Mouse (Mus musculus) embryonic facial prominence, embryonic 15.5 days (tissue): ENCODE measurements around the gene Jmjd1c. TPM values are rescaled to one million over a fixed set of nuclear protein-coding genes. Genes with fewer than 3 reads are reported as not detected.
A peak's percentile ranks its signal among the peaks of the same experiment; 100 is the strongest.

Source experiments
- ATAC-seq: fragments of 200-750 bp; cut with Nextera tagmentation; 2 replicates; pipeline ENCODE4 v1.8.0; 2017; ENCODE audit warnings: low read depth, moderate TSS enrichment; ENCODE audit not compliant: insufficient number of reproducible peaks, low FRiP score, low TSS enrichment
- H3K27ac ChIP-seq: fragments of 300-500 bp; sonication (generic); replicated peaks from 2 replicates; pipeline ENCODE4 v1.5.1; 2015; ENCODE audit warnings: mild to moderate bottlenecking, inconsistent platforms
- H3K27me3 ChIP-seq: fragments of 300-500 bp; sonication (generic); 2 replicates; pipeline ENCODE4 v1.6.1; 2015; ENCODE audit warnings: inconsistent platforms
- H3K36me3 ChIP-seq: fragments of 300-500 bp; sonication (generic); 2 replicates; pipeline ENCODE4 v1.6.1; 2015; ENCODE audit warnings: mild to moderate bottlenecking, inconsistent platforms
- H3K4me1 ChIP-seq: fragments of 300-500 bp; sonication (generic); 2 replicates; pipeline ENCODE4 v1.6.1; 2015; ENCODE audit warnings: inconsistent platforms
- H3K4me2 ChIP-seq: fragments of 300-500 bp; sonication (generic); replicated peaks from 2 replicates; pipeline ENCODE4 v1.6.1; 2015; ENCODE audit warnings: mild to moderate bottlenecking, inconsistent platforms
- H3K4me3 ChIP-seq: fragments of 300-500 bp; sonication (generic); replicated peaks from 2 replicates; pipeline ENCODE4 v1.5.1; 2015; ENCODE audit warnings: mild to moderate bottlenecking, inconsistent platforms
- H3K9ac ChIP-seq: fragments of 300-500 bp; sonication (generic); 2 replicates; pipeline ENCODE4 v1.6.1; 2015; ENCODE audit warnings: inconsistent platforms
- H3K9me3 ChIP-seq: fragments of 300-500 bp; sonication (generic); replicated peaks from 2 replicates; pipeline ENCODE4 v1.6.1; 2016; ENCODE audit warnings: inconsistent platforms
- WGBS: fragments of 180-500 bp; shearing (Covaris S2); methylation state at CpG from one replicate; pipeline ENCODE4 v1.1.7; 2015; 5-methylcytosine and 5-hydroxymethylcytosine counted together
- polyA plus RNA-seq: library from polyadenylated mRNA; unstranded; fragments of >200 nt; fragmentation: Nextera tagmentation; extraction: Ambion mirVana; gene quantifications from 2 replicates; pipeline ENCODE4 v1.2.1, GENCODE M21; 2015

The Jmjd1c gene
- 56.1 and 56.6 TPM in 2 replicates for polyA plus RNA-seq

DNA sequence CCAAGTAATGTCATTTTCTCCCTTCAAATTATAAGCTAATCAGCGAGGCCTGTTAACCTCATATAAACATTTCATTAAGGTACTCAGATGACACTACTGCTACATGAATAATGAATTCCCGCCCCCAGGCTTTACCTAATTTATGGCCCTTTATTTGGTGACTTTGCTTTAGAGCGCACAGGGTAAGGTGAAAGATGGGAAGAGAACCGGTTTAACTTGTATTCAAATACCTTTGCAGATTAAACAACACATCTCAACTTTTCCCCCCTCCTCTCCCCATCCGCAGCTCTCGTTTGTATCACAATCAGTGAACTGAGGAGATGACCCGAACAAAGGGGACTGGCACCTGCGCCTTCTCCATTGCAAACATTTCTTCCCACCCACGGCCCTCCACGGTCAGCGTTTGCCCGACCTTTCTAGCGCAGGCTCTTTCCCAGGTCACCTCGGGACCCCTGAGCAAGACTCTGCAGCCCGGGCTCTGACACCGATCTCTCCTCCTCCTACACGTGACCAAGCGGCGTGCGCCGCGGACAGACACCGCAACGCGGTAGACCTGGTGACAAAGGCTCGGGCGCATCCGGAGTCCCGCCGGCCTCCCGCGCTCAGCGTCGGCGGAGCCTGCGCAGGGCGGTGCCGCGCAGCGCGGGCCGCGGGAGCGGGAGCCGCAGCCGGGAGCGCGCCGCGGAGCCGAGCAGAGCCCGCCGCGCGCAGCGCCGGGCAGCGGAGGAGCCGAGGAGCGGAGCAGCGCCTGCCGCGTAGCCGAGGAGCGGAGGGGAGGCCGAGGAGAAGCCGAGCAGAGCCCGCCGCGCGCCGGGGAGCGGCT, at the start of gene Jmjd1c:
Gene Jmjd1c, plus strand, starts transcription at position 328 of the 823 bp plus-strand sequence.
- H3K36me3 ChIP-seq = no peaks in the 10 kb centered on the region
- peak within 1 kb of the TSS; percentile 95 for H3K4me3 ChIP-seq
- H3K4me2 ChIP-seq = peak within 1 kb of the TSS; percentile 73
- peak within 1 kb of the TSS; percentile 96 for H3K27ac ChIP-seq
- 1% methylated on average over 72 of the region's 73 CpGs for WGBS
- peak within 1 kb of the TSS; percentile 80 for H3K9ac ChIP-seq
- ATAC-seq = peak; percentile 90
- no peaks in the 10 kb centered on the region for H3K9me3 ChIP-seq
- peaks cover 45% of the 10 kb centered on the region for H3K4me1 ChIP-seq
- no peaks in the 10 kb centered on the region for H3K27me3 ChIP-seq

DNA sequence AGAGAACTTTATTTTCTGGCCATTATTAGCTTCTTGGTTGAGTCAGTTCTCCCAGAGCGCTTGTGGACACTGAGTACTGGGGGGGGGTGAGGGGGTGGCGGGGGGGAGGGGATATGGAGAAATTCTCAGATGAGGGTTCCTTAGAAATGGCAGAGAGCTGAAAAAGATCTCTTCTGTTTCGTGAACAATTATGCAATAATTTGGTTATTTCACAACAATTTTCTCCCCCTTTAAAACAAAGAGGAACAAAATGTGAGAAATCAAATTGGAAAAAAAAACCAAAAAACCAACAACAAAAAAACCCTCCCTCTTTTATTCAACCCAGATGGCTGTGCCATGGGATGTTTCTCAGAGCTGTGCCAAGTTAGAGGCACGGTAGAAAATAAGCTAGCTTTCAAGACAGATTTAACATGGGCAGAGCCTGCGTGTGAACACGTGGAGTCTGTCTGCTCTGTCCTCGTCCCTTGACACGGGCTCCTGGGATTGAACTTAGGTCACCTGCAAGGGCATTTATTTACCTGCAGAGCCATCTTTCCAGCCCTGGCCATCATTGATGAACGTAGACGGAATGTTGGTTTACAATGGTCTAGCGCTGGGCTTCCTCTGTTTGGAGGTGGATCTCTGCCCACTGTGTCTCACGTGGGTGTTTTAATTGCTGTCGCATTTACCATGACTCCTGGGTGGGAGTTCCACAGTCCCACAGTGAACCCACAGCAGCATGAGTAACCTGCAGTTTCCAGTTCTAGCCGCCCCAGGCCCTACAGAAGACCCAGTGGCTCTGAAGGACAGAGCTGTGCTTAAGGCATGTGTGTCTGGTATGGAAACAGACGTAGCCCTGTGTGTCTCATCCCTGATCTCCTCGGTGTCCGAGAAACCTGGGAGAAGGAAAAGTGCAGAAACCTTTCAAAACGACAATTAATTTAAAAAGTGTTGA, 47.9 kb upstream of the Jmjd1c start:
- no peaks in the 10 kb centered on the region for H3K36me3 ChIP-seq
- ATAC-seq = no peak; the same call in 1 of the 2 replicates
- H3K4me3 ChIP-seq = no peak overlapping the region
- 0 out of 2 replicates have a peak overlapping the region, but pooled peaks have one; percentile 4 for H3K4me2 ChIP-seq
- no peaks in the 10 kb centered on the region for H3K9me3 ChIP-seq
- peaks cover 40% of the 10 kb centered on the region for H3K4me1 ChIP-seq
- no peaks in the 10 kb centered on the region for H3K27me3 ChIP-seq
- WGBS = 51% methylated on average over 18 of the region's 18 CpGs
- H3K27ac ChIP-seq = peak overlapping the region; percentile 73
- H3K9ac ChIP-seq = no peak overlapping the region

DNA sequence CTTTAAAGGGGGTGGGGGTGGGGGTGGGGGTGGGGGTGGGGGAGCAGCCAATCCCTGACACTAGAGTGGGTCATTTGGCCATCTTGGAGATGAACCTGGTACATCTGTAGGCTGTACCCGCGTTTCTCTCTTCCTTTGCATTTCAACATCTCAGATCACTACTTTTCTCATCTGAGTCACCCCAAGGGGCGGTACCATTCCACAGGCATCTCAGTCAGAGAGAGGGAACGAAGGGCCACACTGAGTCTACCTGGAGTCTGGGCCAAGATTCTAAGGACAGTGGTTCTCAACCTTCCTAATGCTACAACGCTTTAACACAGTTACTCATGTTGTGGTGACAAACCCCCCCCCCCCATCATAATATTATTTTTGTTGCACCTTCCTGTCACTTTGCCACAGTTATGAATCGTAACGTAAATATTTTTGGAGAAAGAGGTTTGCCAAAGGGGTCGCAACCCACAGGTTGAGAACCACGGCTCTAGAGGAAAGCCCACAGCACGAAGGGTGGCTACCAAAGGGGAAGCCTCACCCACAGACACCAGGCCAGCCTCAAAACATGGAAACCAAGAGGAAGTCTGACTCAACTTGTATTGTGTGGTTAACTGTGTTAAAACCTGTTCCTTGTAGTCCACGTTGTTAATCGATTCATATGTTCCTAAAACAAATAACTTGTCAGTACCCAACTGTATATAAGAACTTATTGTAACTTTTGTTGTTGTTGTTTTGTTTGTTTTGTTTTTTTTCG, 46.9 kb upstream of the Jmjd1c start:
- Histone ChIP-seq H3K9ac (no peak overlapping the region), H3K27ac (no peak overlapping the region), H3K27me3 (no peaks in the 10 kb centered on the region), H3K4me3 (no peak overlapping the region), H3K36me3 (no peaks in the 10 kb centered on the region), H3K4me2 (no peak overlapping the region), H3K9me3 (no peaks in the 10 kb centered on the region), H3K4me1 (peaks cover 47% of the 10 kb centered on the region)
- WGBS = 82% methylated on average over 13 of the region's 13 CpGs
- ATAC-seq = no peak

DNA sequence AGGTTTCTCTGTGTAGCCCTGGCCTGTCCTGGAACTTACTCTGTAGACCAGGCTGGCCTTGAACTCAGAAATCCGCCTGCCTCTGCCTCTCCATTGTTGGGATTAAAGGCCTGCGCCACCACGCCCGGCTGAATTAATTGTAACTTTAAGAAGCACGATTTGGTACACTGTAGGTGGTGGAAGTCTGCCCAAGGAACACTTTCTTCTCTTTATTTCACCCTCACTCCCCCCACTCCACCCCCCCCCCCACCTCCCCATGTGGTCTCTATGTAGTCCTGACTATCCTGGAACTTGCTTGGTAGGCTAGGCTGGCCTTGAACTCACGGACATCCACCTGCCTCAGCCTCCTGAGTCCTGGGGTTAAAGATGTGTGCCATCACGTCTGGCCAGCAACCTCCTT, 46.3 kb upstream of the Jmjd1c start:
- ATAC-seq = no peak
- Histone ChIP-seq H3K9me3 (no peaks in the 10 kb centered on the region), H3K4me3 (no peak overlapping the region), H3K4me2 (no peak overlapping the region), H3K9ac (no peak overlapping the region), H3K27me3 (no peaks in the 10 kb centered on the region), H3K36me3 (no peaks in the 10 kb centered on the region), H3K27ac (no peak overlapping the region), H3K4me1 (peaks cover 47% of the 10 kb centered on the region)
- 91% methylated on average over 7 of the region's 7 CpGs for WGBS

DNA sequence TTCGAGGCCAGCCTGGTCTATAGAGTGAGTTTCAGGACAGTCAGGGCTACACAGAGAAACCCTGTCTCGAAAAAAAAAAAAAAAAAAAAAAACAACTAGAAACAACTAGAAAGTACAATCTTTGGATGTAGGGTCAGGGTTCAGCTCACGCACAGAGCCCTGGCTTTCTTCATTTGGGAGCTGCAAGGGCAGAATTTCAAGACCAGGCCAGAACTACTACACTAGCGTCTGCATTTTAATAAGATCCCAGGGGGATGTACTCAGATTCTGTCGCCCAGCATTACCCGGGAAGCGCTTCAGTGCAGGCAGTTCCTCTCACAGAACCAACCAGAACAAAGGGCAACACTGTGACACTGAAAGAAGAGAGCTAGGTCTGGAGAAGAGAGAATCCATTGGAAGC, 45.2 kb upstream of the Jmjd1c start:
- H3K27me3 ChIP-seq = no peaks in the 10 kb centered on the region
- H3K9me3 ChIP-seq = no peaks in the 10 kb centered on the region
- no peak overlapping the region for H3K27ac ChIP-seq
- H3K4me3 ChIP-seq = no peak overlapping the region
- 68% methylated on average over 7 of the region's 7 CpGs for WGBS
- H3K4me2 ChIP-seq = no peak overlapping the region
- ATAC-seq = no peak
- H3K36me3 ChIP-seq = no peaks in the 10 kb centered on the region
- H3K4me1 ChIP-seq = peaks cover 44% of the 10 kb centered on the region
- no peak overlapping the region for H3K9ac ChIP-seq

DNA sequence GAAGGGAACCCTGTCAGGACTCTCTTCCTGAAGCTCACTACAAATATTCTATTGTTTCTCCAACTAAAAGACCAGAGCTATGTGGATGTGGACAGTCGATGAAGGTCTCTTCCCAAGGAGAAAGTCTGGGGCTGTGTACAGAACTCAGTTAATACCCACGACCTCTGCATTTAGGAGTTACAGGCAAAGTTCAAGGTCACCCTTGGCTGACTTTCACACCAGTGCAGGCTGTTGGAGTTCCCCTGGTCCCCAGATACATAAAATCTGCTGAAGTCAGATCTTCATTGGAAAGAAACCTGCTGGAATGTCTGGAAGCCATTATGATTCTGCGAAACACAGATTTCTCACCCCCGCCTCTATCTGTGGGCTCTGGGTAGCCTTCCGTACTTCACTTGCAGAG, 44.5 kb upstream of the Jmjd1c start:
- Histone ChIP-seq H3K4me1 (peaks cover 48% of the 10 kb centered on the region), H3K4me3 (no peak overlapping the region)

DNA sequence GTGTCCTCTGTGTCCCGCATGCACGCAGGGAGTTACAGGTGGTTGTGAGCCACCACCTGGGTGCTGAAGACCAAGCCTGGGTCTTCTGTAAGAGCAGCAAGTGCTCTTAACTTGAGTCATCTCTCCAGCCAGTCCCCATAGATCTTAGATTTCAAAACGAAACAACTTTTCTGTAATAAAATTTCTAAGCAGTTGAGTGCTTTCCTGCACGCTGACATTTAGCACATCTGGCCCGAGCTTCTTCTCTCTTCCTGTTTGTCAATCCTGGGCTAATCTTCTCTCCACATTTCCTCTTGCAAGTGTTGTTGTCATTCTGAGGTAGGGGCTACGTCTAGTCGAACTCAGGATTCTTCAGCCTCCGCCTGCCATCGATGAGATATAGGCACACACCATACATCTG, 43.5 kb upstream of the Jmjd1c start:
- 66% methylated on average over 9 of the region's 9 CpGs for whole genome bisulfite sequencing
- H3K27ac ChIP-seq = no peak overlapping the region
- no peaks in the 10 kb centered on the region for H3K9me3 ChIP-seq
- H3K4me2 ChIP-seq = no peak overlapping the region
- H3K4me1 ChIP-seq = peaks cover 51% of the 10 kb centered on the region
- ATAC-seq = no peak
- no peaks in the 10 kb centered on the region for H3K27me3 ChIP-seq
- H3K36me3 ChIP-seq = no peaks in the 10 kb centered on the region
- H3K4me3 ChIP-seq = no peak overlapping the region
- no peak overlapping the region for H3K9ac ChIP-seq

More for the DNA sequence above, 44.5 kb upstream of the Jmjd1c start:
- Histone ChIP-seq H3K36me3 (no peaks in the 10 kb centered on the region), H3K9ac (no peak overlapping the region), H3K27ac (0 out of 2 replicates have a peak overlapping the region, but pooled peaks have one; percentile 11), H3K4me2 (no peak overlapping the region), H3K27me3 (no peaks in the 10 kb centered on the region), H3K9me3 (no peaks in the 10 kb centered on the region)
- 43% methylated on average over 5 of the region's 5 CpGs for WGBS
- ATAC-seq = no peak

DNA sequence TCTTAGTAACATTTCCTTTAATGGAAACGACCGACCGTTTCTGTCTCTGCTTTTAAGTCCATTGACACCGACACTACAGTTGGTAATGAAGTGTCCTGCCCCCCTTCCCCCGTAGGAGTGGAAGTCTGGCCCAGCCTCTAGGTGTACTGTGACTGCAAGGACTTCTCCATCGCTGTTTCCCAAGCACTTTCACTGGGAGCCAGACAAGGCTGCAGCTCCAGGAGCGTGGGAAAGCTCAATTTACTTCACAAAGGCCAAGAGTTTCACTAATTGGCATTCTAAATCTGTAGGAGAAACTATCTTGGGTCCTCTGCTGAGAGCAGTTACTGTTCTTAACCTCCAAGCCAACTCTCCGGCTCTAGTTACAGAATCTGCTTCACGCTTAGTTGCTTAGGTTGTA, 42.5 kb upstream of the Jmjd1c start:
- Histone ChIP-seq H3K9me3 (no peaks in the 10 kb centered on the region), H3K36me3 (no peaks in the 10 kb centered on the region), H3K27ac (0 out of 2 replicates have a peak overlapping the region, but pooled peaks have one; percentile 14), H3K9ac (no peak overlapping the region), H3K4me3 (no peak overlapping the region), H3K4me2 (no peak overlapping the region), H3K4me1 (peaks cover 52% of the 10 kb centered on the region), H3K27me3 (no peaks in the 10 kb centered on the region)
- no peak for ATAC-seq
- WGBS = 30% methylated on average over 9 of the region's 9 CpGs

DNA sequence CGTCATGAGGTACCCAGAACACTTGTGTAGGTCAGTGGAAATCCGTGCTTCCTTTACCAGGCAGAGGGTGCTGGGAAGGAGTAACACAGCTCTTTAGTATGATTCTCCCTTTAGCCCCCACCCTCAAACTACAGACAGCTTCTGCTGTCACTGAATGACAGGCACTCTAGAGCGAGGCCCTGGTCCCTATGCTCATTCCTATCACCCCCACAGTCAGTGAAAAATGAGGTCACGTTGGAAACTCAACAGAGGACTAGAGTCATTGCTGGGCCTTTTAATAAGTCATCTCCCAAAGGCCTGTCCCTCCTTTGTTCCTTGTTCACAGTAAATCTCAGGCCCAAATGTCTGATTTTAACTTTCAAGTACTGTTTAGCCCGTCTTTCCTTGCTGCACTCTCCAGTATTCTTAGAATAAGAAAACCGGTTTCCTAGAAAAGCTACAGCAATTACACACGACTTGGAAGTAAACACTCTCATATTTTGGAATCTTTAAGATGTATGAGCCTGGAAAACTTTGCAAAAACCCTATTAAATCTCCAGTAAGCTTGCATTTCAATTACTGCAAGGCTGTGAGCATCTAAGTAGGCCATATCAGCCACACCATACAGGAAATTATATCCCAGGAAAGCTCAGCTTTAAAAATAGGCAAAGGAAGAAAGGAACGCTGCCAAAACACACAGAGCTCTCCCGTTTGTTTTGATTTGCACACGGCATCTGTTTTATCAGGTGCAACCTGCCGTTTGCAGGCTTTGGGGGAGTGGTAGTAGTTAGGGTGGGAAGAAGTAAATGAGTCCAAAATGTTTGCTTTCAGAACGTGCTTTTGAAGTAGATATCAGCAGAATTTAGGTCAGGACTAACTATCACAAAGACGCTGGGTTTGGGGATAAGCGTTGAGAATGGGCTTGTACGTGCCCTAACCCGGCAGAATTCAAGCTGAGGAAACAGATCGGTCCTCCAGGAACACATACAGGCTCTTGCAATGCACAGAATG, 39.8 kb upstream of the Jmjd1c start:
- H3K4me3 ChIP-seq = no peak overlapping the region
- H3K9me3 ChIP-seq = no peaks in the 10 kb centered on the region
- peaks cover 48% of the 10 kb centered on the region for H3K4me1 ChIP-seq
- no peak; the same call in 1 of the 2 replicates for ATAC-seq
- no peaks in the 10 kb centered on the region for H3K27me3 ChIP-seq
- H3K36me3 ChIP-seq = no peaks in the 10 kb centered on the region
- H3K4me2 ChIP-seq = 0 out of 2 replicates have a peak overlapping the region, but pooled peaks have one; percentile 11
- H3K27ac ChIP-seq = peak overlapping the region; percentile 74
- 36% methylated on average over 17 of the region's 17 CpGs for WGBS
- no peak overlapping the region for H3K9ac ChIP-seq

DNA sequence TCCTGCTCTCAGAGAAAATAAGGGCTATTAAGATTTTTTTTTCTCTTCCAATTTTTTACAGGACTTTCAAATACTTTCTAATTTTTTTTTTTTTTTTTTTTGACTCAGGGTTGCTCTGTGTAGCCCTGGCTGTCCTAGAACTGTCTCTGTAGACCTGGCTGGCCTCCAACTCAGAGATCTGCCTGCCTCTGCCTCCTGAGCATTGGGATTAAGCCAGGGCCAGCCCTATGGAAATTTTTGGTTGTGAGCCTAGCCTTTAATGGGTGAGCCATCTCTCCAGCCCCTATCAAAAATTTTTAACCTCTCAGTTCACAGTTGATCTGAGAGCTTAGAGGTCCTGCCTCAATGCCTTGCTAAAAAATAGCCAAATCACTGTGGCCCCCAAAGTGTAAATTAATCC, 38.7 kb upstream of the Jmjd1c start:
- Histone ChIP-seq H3K9ac (no peak overlapping the region), H3K27me3 (no peaks in the 10 kb centered on the region), H3K9me3 (no peaks in the 10 kb centered on the region), H3K4me2 (no peak overlapping the region), H3K4me1 (peaks cover 49% of the 10 kb centered on the region), H3K36me3 (no peaks in the 10 kb centered on the region), H3K4me3 (no peak overlapping the region), H3K27ac (peak overlapping the region; percentile 74; the same call in 1 of the 2 replicates)
- no peak for ATAC-seq
